Mouse (Mus musculus) megakaryocyte, adult 5-6 weeks (primary cell): ENCODE data around the gene Acot10. TPM values are rescaled to one million over a fixed set of nuclear protein-coding genes. Genes with fewer than 3 reads are reported as not detected.
"Not testable (repeated sequence)": the region's sequence is repeated elsewhere in the genome, so short reads cannot be mapped to it uniquely, and the experiment has no call there.

Experiments
- ATAC-seq: 2 replicates; pipeline ENCODE4 v1.8.0; 2016; ENCODE audit warnings: mild to moderate bottlenecking, inconsistent platforms; ENCODE audit not compliant: poor library complexity, severe bottlenecking
- total RNA-seq, 2 experiments: library from RNA; stranded (forward) in 1 of 2; stranded (reverse) in 1 of 2; fragments of 153-499, 151-499 nt in 1 of 2; fragments of 221-1000, 200-1000 nt in 1 of 2; gene quantifications; 2 replicates each; pipeline versions ENCODE4 v1.2.3 to v1.2.4; 2015 to 2017

Acot10 gene
- 0.42 and 0.48 TPM in 2 replicates for total RNA-seq (2015)
- 0.07 TPM in 1 of 2 replicates, not detected in the other for total RNA-seq (2017)

DNA sequence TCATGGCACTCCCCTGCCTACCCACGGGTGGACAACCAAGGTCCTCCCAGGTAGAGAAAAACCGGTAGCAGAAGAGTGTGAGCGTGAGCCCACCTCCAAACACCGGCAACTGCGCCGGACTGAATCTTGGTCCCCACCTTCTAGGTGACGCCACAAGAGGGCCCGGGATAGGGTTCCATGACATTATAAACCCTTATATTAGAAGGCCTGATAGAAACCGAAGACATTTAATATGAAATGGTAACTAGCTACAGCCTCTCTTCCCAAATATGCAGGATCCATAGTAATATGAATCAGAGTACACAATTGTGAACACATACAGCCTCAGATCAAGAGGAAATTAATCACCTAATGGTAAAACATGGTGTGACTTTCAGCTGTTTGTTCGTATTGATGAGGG lies at the start of gene Acot10:
Gene Acot10, minus strand, starts transcription at position 101 of the 400 bp plus-strand sequence.
- no peak for ATAC-seq

DNA sequence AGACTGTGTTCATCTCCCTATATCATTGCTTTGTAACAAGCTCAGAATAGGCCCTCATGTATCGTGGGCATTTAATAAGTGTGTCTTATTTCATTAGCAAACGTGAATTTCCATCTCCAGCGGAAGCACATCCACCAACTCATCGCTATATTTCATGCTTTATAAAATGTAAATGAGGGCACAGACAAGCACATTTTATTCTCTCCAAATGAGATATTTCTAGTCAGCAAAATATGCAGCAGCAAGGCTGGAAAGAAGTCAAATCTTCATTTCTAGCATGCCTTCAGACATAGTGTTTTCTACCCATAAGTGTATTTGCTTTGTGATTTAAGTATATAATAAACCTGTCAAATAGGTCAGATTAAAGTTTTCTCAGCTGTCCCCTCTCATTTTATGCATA lies 45.3 kb upstream of the Acot10 start:
- ATAC-seq = no peak

DNA sequence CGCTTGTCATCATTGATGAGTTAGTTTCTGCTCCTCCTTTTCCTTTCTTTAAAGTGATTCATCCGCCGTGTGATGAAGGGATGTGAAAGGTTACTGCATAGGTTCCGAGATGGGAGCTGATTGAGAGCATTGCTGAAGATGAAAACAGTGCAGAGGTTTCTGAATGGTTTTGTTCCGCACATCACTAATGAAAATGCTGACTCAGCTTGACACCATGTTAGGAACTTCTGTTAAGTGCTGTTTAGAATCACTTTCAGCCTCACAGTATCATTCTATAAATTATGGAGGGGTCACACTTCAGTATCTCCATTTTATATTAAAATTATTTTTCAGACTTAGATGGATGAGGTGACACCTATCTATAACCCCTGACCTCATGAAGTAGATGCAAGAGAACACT lies 29.7 kb upstream of the Acot10 start:
- ATAC-seq = no peak

DNA sequence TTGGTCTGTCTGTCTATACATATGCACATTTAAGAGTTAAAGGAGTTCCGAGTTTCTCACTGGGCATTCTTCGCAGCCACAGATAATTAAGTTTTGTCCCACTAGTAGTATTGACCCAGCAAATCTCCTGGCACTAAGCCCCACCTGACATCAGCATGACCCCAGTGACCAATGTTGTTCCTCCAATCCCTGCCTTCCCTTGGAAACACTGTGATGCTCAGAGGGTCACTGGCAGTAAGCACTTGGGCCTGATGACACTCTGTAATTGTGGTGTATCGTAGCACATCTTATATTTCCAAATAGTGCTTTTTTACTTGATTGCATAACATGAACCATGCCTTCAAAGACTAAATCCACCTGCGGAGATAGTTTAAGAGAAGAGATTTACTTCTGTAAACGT lies 17.6 kb upstream of the Acot10 start:
- ATAC-seq = no peak

DNA sequence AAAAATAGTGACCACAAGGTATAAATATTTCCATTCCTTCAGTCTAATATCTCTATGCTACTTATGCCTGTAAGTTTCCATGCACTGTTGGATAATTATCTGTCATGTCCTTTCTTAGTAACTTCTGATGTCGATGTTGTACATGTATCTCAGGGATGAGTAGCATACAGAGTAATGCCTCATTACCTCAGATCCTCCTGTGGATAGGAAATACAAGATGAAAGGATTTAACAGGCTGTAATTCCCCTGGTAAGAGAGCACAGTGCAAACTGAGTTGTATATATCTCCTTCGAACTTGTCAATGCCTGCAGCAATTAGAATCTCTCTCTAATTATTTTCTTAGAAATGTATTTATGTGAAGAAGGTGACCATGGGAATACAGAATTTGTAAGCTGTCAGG lies 16.2 kb upstream of the Acot10 start:
- ATAC-seq = no peak

DNA sequence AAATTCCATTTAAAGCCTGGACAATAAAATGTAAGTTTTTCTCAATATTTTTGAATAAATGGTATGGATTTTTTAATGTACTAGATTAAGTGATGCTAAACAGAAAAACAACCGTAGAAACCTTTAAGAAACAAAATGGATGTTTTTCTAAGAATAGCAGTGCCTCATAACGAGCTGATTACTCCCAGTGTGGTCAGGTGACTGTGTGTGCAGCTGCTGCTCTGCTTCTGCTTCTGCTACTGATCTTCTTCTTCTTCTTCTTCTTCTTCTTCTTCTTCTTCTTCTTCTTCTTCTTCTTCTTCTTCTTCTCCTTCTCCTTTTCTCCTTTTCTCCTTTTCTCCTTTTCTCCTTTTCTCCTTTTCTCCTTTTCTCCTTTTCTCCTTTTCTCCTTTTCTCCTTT lies 3.0 kb upstream of the Acot10 start:
- ATAC-seq = not testable (repeated sequence)

DNA sequence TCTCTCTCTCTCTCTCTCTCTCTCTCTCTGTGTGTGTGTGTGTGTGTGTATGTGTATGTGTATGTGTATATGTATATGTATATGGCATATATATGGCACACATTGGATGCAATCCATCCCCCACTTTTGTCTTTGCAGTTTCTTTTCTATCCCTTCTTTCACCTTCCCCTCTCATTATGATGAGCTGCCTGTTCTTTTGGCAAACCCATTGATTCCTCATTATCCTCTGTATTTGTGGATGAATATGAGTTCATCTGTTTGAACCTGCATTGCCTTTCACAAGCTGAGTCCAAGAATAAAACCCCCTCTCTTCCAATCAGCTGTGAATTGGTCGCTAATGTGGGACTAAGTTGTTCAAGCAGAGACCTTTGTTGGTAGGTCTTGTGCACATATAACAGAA lies 1.4 kb upstream of the Acot10 start:
- ATAC-seq = no peak

DNA sequence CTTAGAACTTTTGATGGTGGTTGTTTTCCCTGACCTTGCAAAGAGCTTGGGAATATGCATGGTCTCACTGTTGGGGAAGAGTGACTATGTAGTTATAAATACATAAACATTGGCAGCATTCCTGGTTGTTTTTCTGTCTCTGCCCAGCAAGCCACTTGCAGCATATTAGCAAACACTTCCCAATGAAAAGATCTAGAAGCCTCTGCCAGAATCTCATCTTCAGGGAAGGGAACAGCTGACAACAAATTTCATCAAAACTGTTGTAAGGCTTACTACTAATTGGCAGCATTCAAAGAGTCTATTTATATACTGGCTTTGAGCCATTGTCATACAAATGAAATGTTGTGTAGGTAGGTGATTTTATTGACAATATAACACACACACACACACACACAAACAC lies 800 bp upstream of the Acot10 start:
- ATAC-seq = no peak

DNA sequence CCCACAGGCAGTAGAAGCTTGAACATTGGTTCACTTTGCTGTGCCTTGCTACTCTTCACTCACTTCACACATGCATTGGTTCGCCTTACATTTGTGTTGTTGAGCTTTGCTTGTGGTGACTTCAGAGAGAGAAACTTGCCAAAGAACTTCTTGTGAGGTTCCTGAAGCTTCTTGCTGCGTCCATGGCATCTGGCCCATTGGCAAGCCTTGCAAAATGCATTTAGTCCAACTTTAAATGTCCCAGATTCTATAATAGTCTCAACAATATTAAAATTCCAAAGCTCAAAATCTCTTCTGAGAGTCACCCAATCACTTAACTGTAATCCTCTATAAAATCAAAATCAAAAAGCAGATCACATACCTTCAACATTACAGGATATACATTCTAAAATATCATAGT lies 6.3 kb downstream of the Acot10 start:
- ATAC-seq = no peak

DNA sequence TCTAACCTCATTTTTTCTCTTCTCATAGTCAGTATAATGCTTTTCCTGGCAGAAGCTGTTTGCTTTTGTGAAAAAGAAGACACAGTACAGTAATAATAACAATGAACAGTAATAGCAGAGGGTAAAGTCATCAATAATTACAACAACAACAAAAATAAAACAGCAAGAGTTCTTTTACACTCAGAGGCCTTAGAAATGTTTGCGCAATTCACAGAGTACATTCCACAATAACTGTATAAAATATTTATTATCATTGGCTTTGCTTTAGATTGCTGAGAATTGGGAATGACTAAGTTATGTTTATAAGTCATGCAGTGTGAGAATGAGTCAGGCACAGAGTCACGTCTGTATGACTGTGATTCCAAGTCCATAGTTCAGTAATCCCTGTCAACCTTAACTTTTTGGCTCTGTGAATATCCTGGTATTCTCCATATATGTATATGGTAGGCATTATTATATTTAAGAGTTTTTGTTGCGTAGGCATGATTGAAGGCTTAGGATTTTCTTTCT lies 23.6 kb downstream of the Acot10 start:
- no peak for ATAC-seq

DNA sequence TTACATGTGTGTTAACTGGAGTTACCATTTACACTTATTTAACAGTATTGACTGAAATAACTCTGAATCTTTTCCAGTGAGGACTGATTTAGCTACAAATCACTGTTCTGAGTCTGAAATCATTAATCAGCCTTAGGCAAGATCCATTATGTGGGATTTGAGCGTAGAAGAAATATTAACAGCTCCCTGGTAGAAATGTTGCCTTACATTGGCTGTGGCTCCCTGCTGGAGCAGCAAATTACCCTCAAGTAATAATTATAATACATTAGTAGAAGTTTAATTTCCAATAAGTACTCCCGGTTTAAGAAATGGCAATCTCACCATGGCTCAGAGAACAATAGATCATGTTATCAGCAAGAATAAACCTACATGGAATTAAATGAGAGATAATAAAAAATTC lies 27.4 kb downstream of the Acot10 start:
- no peak for ATAC-seq

DNA sequence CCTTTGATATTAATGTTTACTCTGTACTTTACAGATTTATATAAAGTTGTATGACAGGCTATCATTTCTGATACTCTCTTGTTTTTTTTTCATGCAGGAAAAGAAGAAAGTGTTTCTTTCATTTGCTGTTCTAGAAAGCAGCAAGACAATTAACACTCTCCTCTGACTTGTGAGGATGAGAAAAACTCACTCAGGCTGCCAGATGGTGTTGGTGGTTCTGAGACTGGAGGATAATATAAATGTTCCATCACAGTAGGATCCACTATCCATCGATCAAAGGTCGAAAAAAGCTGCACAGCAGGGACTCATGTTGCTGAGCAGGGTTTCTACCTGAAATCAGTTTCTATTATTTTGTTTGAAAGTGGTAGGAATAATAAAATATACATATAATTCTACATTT lies 32.0 kb downstream of the Acot10 start:
- ATAC-seq = no peak

Other genes starting within 250 kb of the Acot10 start
- gene Cdh12, start 217.5 kb downstream of the Acot10 start, total RNA-seq (2015) = not detected in 2 replicates
- gene Cdh12, start 217.5 kb downstream of the Acot10 start, total RNA-seq (2017) = not detected in 2 replicates